ENCODE assay signal across 7 mouse cellular contexts in the genomic region with DNA sequence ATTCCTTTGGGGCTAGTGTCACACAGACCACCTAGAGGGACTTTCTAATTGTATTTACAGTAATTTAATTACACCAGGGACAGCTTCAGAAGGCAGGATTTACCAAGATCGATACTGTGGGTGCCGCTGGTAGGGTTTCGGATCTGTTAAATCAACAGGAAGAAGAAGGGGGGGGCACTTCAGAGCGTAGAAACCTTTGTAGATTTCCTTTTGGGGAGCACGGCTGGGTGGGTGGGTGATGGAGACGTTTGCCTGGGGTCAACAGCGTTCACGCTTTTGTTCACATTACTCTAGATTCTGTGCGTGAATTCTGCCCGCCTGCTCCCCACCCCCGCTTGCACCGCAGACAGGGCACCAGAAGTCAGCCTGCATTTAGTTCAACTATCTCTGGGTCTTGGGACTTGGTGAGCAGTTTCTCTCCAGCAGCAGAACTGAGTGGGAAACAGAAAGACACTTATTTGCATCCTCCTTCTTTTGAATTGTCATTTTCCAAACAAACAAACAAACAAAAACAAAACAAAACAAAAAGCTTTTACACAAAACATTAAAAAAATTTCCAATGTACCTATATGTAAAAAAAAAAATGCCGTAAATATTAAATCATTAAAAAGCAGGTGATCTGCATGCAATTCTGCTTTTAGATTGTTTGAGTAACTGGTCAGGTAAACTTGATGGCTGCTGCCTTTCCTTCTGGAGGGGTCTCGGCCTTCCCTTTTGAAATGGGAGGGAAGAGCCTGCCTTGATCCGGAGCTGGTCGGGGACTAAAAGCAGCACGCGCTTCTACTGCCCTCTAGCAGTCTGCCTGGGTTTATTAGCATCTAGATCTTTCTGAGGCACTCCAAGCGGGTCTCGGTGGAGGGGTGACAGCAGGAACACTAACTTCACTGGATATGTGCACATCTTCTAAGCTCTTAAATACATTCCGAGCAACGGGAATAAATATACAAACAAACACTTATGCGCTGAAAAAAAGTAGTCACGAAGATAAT. TPM values are rescaled to one million over a fixed set of nuclear protein-coding genes. Genes with fewer than 3 reads are reported as not detected.
A peak's percentile ranks its signal among the peaks of the same experiment; 100 is the strongest.
DNase-seq lines count a peak whose midpoint lies in the region; ATAC-seq and TF ChIP-seq lines count a peak whose summit lies in the region.

No protein-coding gene starts in this region.

- H3K4me3 ChIP-seq in bone marrow macrophage, adult 2 months (ENCODE audit: insufficient read depth, low read length), result no peak overlapping the region
- peak overlapping the region; percentile 18 for H3K4me3 ChIP-seq in erythroblast, embryonic 14.5 days (replicated peaks)
- H3K4me3 ChIP-seq in lung, embryonic 14.5 days (ENCODE audit: low read depth, low read length), result peak overlapping the region; percentile 24

- H3K9ac ChIP-seq in lung, embryonic 14.5 days, result peak overlapping the region; percentile 44

- H3K4me1 ChIP-seq in bone marrow macrophage, adult 2 months (ENCODE audit: control insufficient read depth, insufficient read depth, low read length), result no peaks in the 10 kb centered on the region
- H3K4me1 ChIP-seq in erythroblast, embryonic 14.5 days (ENCODE audit: control insufficient read depth), result no peaks in the 10 kb centered on the region
- H3K4me1 ChIP-seq in lung, embryonic 14.5 days (ENCODE audit: insufficient read depth), result no peaks in the 10 kb centered on the region; the same call in 1 of the 2 replicates

- TF ChIP-seq POLR2A in bone marrow macrophage, adult 2 months (IDR thresholded peaks at IDR 0.05; ENCODE audit: borderline replicate concordance, low read depth, low read length), result no peak

- no peak overlapping the region for H3K27ac ChIP-seq in bone marrow macrophage, adult 2 months (ENCODE audit: insufficient read depth, low read depth, low read length)
- no peak overlapping the region for H3K27ac ChIP-seq in lung, embryonic 14.5 days (ENCODE audit: low read depth)

- 12% methylated on average over 24 of the region's 24 CpGs for WGBS in lung, embryonic 14.5 days

- 0 out of 2 replicates have a peak, but pooled peaks have one; percentile 55 for ATAC-seq in lung, embryonic 14.5 days (ENCODE audit: insufficient read depth)
- ATAC-seq in neutrophil, adult 5-6 weeks (ENCODE audit: extremely low read depth, insufficient number of reproducible peaks, low FRiP score, poor library complexity, severe bottlenecking), result 0 out of 2 replicates have a peak, but pooled peaks have one; percentile 30

- intact Hi-C loops in heart, postnatal 10 days (cut with DNase I), result loop anchor here (1.0 to 5.0 kb wide), 5 partner anchors 32 to 528 kb away; no protein-coding TSS in a partner anchor

- DNase-seq in Muller cell, postnatal 12 days (ENCODE audit: inconsistent ontology term), result peak; percentile 50
- DNase-seq in heart, postnatal 10 days, result peak; percentile 74 to 79
- peak; percentile 69 to 81 for DNase-seq in kidney, postnatal 4 days
- peak; percentile 85 for DNase-seq in lung, embryonic 14.5 days

- no peaks in the 10 kb centered on the region for H3K36me3 ChIP-seq in erythroblast, embryonic 14.5 days (ENCODE audit: control insufficient read depth)
- no peaks in the 10 kb centered on the region for H3K36me3 ChIP-seq in lung, embryonic 14.5 days (ENCODE audit: insufficient read depth)

- TF ChIP-seq CTCF in bone marrow macrophage, adult 2 months (IDR thresholded peaks at IDR 0.05; ENCODE audit: low read depth, low read length), result peak; percentile 57
- TF ChIP-seq CTCF in lung, embryonic 14.5 days (IDR thresholded peaks at IDR 0.05; ENCODE audit: low read depth), result peak; percentile 77

- peak overlapping the region; percentile 59 for H3K4me2 ChIP-seq in lung, embryonic 14.5 days

- peaks cover 10% of the 10 kb centered on the region for H3K27me3 ChIP-seq in erythroblast, embryonic 14.5 days (ENCODE audit: control insufficient read depth)
- no peaks in the 10 kb centered on the region for H3K27me3 ChIP-seq in lung, embryonic 14.5 days (ENCODE audit: insufficient read depth, low read length)

- no peaks in the 10 kb centered on the region for H3K9me3 ChIP-seq in erythroblast, embryonic 14.5 days (ENCODE audit: control insufficient read depth, low read length)
- no peaks in the 10 kb centered on the region for H3K9me3 ChIP-seq in lung, embryonic 14.5 days (ENCODE audit: low read depth, low read length)

RNA-seq across cellular contexts. Expression of a gene that starts 57.3 kb away (rescaled TPM):
- not detected in 2 replicates for polyA plus RNA-seq in bone marrow macrophage, adult 2 months (2012; ENCODE audit: insufficient read depth, insufficient read length, missing spikeins)
- not detected in 2 replicates for polyA plus RNA-seq in erythroblast, embryonic 14.5 days (2012)
- total RNA-seq in heart, postnatal 10 days (2021), result under 1 TPM; 0.32 to 0.53 TPM
- polyA plus RNA-seq in lung, embryonic 14.5 days (2014; fragmentation: Nextera tagmentation; extraction: Ambion mirVana), result 0.99 and 1.3 TPM in 2 replicates
- total RNA-seq in neutrophil, adult 5-6 weeks (2017), result 0.81 and 0.98 TPM in 2 replicates

RNA-seq across cellular contexts. Expression of a gene that starts 57.4 kb away (rescaled TPM):
- polyA plus RNA-seq in bone marrow macrophage, adult 2 months (2012; ENCODE audit: insufficient read depth, insufficient read length, missing spikeins), result 4.9 and 5.6 TPM in 2 replicates
- polyA plus RNA-seq in erythroblast, embryonic 14.5 days (2012), result 0.50 and 0.81 TPM in 2 replicates
- total RNA-seq in heart, postnatal 10 days (2021), result 10 to 100 TPM; 25.2 to 29.8 TPM
- 71.4 and 72.4 TPM in 2 replicates for polyA plus RNA-seq in lung, embryonic 14.5 days (2014; fragmentation: Nextera tagmentation; extraction: Ambion mirVana)
- total RNA-seq in neutrophil, adult 5-6 weeks (2017), result 13.2 and 15.7 TPM in 2 replicates

Comparison
In these comparisons a context has a peak if more than half of its experiments do, and no peak if none do; other contexts are left out.
1. RNA of a gene that starts 57.4 kb away (polyA plus RNA-seq): 71.4 to 72.4 TPM in lung, embryonic 14.5 days; 4.9 to 5.6 TPM in bone marrow macrophage, adult 2 months and 0.50 to 0.81 TPM in erythroblast, embryonic 14.5 days; every median in the first group is over 10 times any median in the second.
2. Peak in every context shown above with its lines, with median percentiles within 50 percentile points of each other: DNase-seq.